Mouse (Mus musculus) ovary, postnatal 10 days (tissue): ENCODE results near the gene 1700013H16Rik.
"Not testable (repeated sequence)": the region's sequence is repeated elsewhere in the genome, so short reads cannot be mapped to it uniquely, and the experiment has no call there.

ENCODE experiments used
- DNase-seq: peaks from one replicate; pipeline ENCODE4 v3.0.0; 2022; ENCODE audit warnings: low spot score

Gene 1700013H16Rik

DNA sequence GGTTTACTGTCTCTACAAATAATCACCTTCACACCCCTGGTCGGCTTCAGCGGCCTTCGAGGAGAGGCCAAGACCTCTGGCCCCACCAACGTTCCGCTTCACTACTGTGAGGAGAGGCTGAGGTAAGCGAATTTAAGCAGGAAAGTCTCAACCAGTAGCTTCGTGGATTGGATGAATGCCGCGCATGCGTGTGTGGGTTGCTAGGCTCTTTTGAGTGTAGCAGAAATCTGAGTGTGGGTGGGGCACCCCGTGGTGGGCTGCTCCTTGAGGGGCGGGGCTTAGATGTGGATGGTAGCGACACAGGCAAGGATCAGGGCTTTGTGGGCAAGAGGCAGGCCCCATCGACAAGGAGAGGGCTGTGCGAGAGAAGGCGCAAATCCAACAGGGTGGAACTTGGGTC is at the start of gene 1700013H16Rik:
Gene 1700013H16Rik, minus strand, starts transcription at position 96 of the 400 bp plus-strand sequence.
- DNase-seq, result no peak

GRCm38 (mm10) chrX:53799074-53799473 is 41.4 kb upstream of the 1700013H16Rik start:
- no peak for DNase-seq

GRCm38 (mm10) chrX:53797519-53797918 is 39.9 kb upstream of the 1700013H16Rik start, which contains the start of gene Xlr:
Xlr (minus strand) TSS chrX:53797706.
- not testable (repeated sequence) for DNase-seq

- no peak for DNase-seq
Observed at GRCm38 (mm10) chrX:53776276-53776675, 18.6 kb upstream of the 1700013H16Rik start, which contains the start of gene Zfp36l3. Zfp36l3 (minus strand) TSS chrX:53776394.

GRCm38 (mm10) chrX:53752851-53753250 is 4.8 kb downstream of the 1700013H16Rik start:
- no peak for DNase-seq

- no peak for DNase-seq
Observed at GRCm38 (mm10) chrX:53728967-53729366, 28.7 kb downstream of the 1700013H16Rik start.

DNA sequence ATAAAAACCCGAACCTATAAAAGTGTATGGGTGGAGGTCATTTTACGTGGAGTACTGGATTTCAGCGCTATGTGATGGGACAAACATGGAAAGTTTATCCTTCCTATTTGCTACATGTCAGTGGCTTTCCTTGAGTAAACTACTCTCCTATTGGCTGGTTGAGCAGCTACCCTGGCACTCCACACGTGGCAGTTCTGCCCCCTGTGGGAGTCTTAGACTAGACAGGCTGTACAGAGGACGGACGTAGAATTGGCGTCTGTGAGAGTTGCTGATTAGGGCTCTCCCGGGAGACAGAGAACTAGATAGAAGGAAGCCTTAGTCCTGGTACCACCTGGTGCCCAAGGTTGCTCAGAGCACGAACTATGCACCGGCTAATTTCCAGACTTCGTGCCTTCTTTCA is 33.0 kb downstream of the 1700013H16Rik start, which contains the start of gene 4930502E18Rik:
Gene 4930502E18Rik, plus strand, starts transcription at position 231 of the 400 bp plus-strand sequence.
- DNase-seq, result no peak

- no peak for DNase-seq
Observed at GRCm38 (mm10) chrX:53716323-53717182, 41.1 kb downstream of the 1700013H16Rik start.

GRCm38 (mm10) chrX:53715942-53716322 is 41.7 kb downstream of the 1700013H16Rik start:
- no peak for DNase-seq

DNA sequence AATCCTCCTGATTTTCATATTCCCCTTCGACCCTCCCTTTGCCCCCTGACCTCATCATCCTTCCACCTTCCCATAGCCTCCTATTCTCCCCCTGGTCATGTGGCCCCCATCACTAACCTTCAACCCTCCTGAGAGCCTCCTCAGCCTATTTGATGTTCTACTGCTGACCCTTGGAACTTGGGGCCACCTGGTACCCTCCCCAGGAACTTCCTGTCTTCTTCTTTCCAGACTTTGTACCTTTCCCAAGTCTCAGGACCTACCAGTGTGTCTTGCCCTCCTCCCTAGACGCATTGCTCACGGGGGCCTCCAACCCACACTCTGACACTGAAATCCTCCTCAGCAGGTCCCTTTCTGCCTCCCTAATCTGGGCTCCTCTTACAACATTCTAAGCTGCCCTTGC is 55.0 kb downstream of the 1700013H16Rik start:
- no peak for DNase-seq

GRCm38 (mm10) chrX:53699225-53699624 is 58.4 kb downstream of the 1700013H16Rik start:
- no peak for DNase-seq

- no peak for DNase-seq
Observed at GRCm38 (mm10) chrX:53694008-53694777, 63.4 kb downstream of the 1700013H16Rik start.

- DNase-seq, result no peak
Observed at GRCm38 (mm10) chrX:53693141-53693540, 64.5 kb downstream of the 1700013H16Rik start.
